Mouse (Mus musculus) hindbrain, embryonic 12.5 days (tissue): ENCODE data around the gene Pbx3. TPM values are rescaled to one million over a fixed set of nuclear protein-coding genes. Genes with fewer than 3 reads are reported as not detected.

Experiments
- ATAC-seq: fragments of 200-750 bp; cut with Nextera tagmentation; 2 replicates; pipeline ENCODE4 v1.8.0; 2017; ENCODE audit warnings: moderate TSS enrichment; ENCODE audit not compliant: low FRiP score
- H3K27ac ChIP-seq: fragments of 300-500 bp; sonication (generic); 2 replicates; pipeline ENCODE4 v1.5.1; 2016; ENCODE audit warnings: mild to moderate bottlenecking
- H3K27me3 ChIP-seq: fragments of 300-500 bp; sonication (generic); 2 replicates; pipeline ENCODE4 v1.6.1; 2016; ENCODE audit warnings: mild to moderate bottlenecking
- H3K36me3 ChIP-seq: fragments of 300-500 bp; sonication (generic); 2 replicates; pipeline ENCODE4 v1.6.1; 2016; ENCODE audit warnings: mild to moderate bottlenecking
- H3K4me1 ChIP-seq: fragments of 300-500 bp; sonication (generic); 2 replicates; pipeline ENCODE4 v1.6.1; 2016
- H3K4me2 ChIP-seq: fragments of 300-500 bp; sonication (generic); replicated peaks from 2 replicates; pipeline ENCODE4 v1.6.1; 2016; ENCODE audit warnings: mild to moderate bottlenecking
- H3K4me3 ChIP-seq: fragments of 300-500 bp; sonication (generic); 2 replicates; pipeline ENCODE4 v1.5.1; 2016; ENCODE audit warnings: mild to moderate bottlenecking
- H3K9ac ChIP-seq: fragments of 300-500 bp; sonication (generic); 2 replicates; pipeline ENCODE4 v1.6.1; 2016; ENCODE audit warnings: mild to moderate bottlenecking, moderate library complexity
- H3K9me3 ChIP-seq: fragments of 300-500 bp; sonication (generic); replicated peaks from 2 replicates; pipeline ENCODE4 v1.6.1; 2016; ENCODE audit warnings: mild to moderate bottlenecking
- WGBS: fragments of 180-500 bp; shearing (Covaris S2); methylation state at CpG from one replicate; pipeline ENCODE4 v1.1.7; 2016; 5-methylcytosine and 5-hydroxymethylcytosine counted together
- polyA plus RNA-seq: library from polyadenylated mRNA; unstranded; fragments of >200 nt; fragmentation: Nextera tagmentation; extraction: Ambion mirVana; gene quantifications from 2 replicates; pipeline ENCODE4 v1.2.1, GENCODE M21; 2016

The Pbx3 gene
- polyA plus RNA-seq: 106 and 111 TPM in 2 replicates

GRCm38 (mm10) chr2:34372305-34373301 is at the start of gene Pbx3:
Gene Pbx3, minus strand, starts transcription at chr2:34373142.
- peaks cover 19% of the 10 kb centered on the region for H3K4me1 ChIP-seq
- WGBS: under 1% methylated on average over 49 of the region's 102 CpGs
- H3K4me2 ChIP-seq: peak within 1 kb of the TSS; percentile 70
- H3K9me3 ChIP-seq: no peaks in the 10 kb centered on the region
- H3K27me3 ChIP-seq: no peaks in the 10 kb centered on the region
- peak within 1 kb of the TSS; percentile 97 for H3K4me3 ChIP-seq
- no peaks in the 10 kb centered on the region for H3K36me3 ChIP-seq
- H3K27ac ChIP-seq: peak within 1 kb of the TSS; percentile 100
- H3K9ac ChIP-seq: peak within 1 kb of the TSS; percentile 100
- ATAC-seq: peak; percentile 95

GRCm38 (mm10) chr2:34420256-34420655 is 47.3 kb upstream of the Pbx3 start:
- Histone ChIP-seq H3K9me3 (no peaks in the 10 kb centered on the region), H3K9ac (no peak overlapping the region), H3K27ac (no peak overlapping the region), H3K36me3 (peaks cover 3% of the 10 kb centered on the region; the same call in 1 of the 2 replicates), H3K4me1 (no peaks in the 10 kb centered on the region), H3K4me2 (no peak overlapping the region), H3K4me3 (no peak overlapping the region), H3K27me3 (no peaks in the 10 kb centered on the region)
- ATAC-seq: no peak
- WGBS: 70% methylated on average over 1 of the region's 1 CpGs

GRCm38 (mm10) chr2:34409741-34410340 is 36.9 kb upstream of the Pbx3 start:
- peaks cover 18% of the 10 kb centered on the region for H3K4me1 ChIP-seq
- H3K27me3 ChIP-seq: no peaks in the 10 kb centered on the region
- H3K4me3 ChIP-seq: no peak overlapping the region
- H3K9ac ChIP-seq: no peak overlapping the region
- no peak for ATAC-seq
- 87% methylated on average over 5 of the region's 5 CpGs for WGBS
- no peaks in the 10 kb centered on the region for H3K9me3 ChIP-seq
- H3K36me3 ChIP-seq: no peaks in the 10 kb centered on the region
- H3K27ac ChIP-seq: no peak overlapping the region
- H3K4me2 ChIP-seq: no peak overlapping the region

- H3K4me3 ChIP-seq: no peak overlapping the region
- H3K36me3 ChIP-seq: no peaks in the 10 kb centered on the region
- H3K9ac ChIP-seq: no peak overlapping the region
- ATAC-seq: no peak
- 94% methylated on average over 10 of the region's 10 CpGs for WGBS
- H3K27ac ChIP-seq: no peak overlapping the region
- no peaks in the 10 kb centered on the region for H3K9me3 ChIP-seq
- peaks cover 18% of the 10 kb centered on the region for H3K4me1 ChIP-seq
- no peaks in the 10 kb centered on the region for H3K27me3 ChIP-seq
- H3K4me2 ChIP-seq: no peak overlapping the region
Measured at GRCm38 (mm10) chr2:34408341-34408740, 35.4 kb upstream of the Pbx3 start.

- H3K36me3 ChIP-seq: no peaks in the 10 kb centered on the region
- peak overlapping the region; percentile 89 for H3K9ac ChIP-seq
- no peaks in the 10 kb centered on the region for H3K27me3 ChIP-seq
- no peaks in the 10 kb centered on the region for H3K9me3 ChIP-seq
- peak overlapping the region; percentile 87 for H3K4me2 ChIP-seq
- no peak overlapping the region for H3K27ac ChIP-seq
- 41% methylated on average over 7 of the region's 7 CpGs for WGBS
- peaks cover 18% of the 10 kb centered on the region for H3K4me1 ChIP-seq
- ATAC-seq: no peak
- peak overlapping the region; percentile 89 for H3K4me3 ChIP-seq
Measured at GRCm38 (mm10) chr2:34407596-34407995, 34.7 kb upstream of the Pbx3 start.

- ATAC-seq: peak; percentile 98
- peak within 1 kb of the TSS; percentile 89 for H3K9ac ChIP-seq
- peaks cover 18% of the 10 kb centered on the region for H3K4me1 ChIP-seq
- no peaks in the 10 kb centered on the region for H3K27me3 ChIP-seq
- no peaks in the 10 kb centered on the region for H3K9me3 ChIP-seq
- under 1% methylated on average over 67 of the region's 68 CpGs for WGBS
- H3K4me2 ChIP-seq: peak within 1 kb of the TSS; percentile 87
- H3K36me3 ChIP-seq: no peaks in the 10 kb centered on the region
- H3K27ac ChIP-seq: peak within 1 kb of the TSS; percentile 52
- peak within 1 kb of the TSS; percentile 89 for H3K4me3 ChIP-seq
Measured at GRCm38 (mm10) chr2:34406601-34407464, 33.9 kb upstream of the Pbx3 start, which contains the start of gene Mapkap1. Gene Mapkap1, plus strand, starts transcription at chr2:34406771.

- no peak for ATAC-seq
- Histone ChIP-seq H3K9me3 (no peaks in the 10 kb centered on the region), H3K36me3 (no peaks in the 10 kb centered on the region), H3K27ac (no peak overlapping the region), H3K4me3 (no peak overlapping the region), H3K9ac (no peak overlapping the region), H3K4me1 (no peaks in the 10 kb centered on the region), H3K4me2 (no peak overlapping the region), H3K27me3 (no peaks in the 10 kb centered on the region)
- 55% methylated on average over 4 of the region's 4 CpGs for WGBS
Measured at GRCm38 (mm10) chr2:34399535-34399934, 26.6 kb upstream of the Pbx3 start.

- H3K4me1 ChIP-seq: no peaks in the 10 kb centered on the region; the same call in 1 of the 2 replicates
- no peak for ATAC-seq
- no peak overlapping the region for H3K4me2 ChIP-seq
- H3K9me3 ChIP-seq: no peaks in the 10 kb centered on the region
- no peaks in the 10 kb centered on the region for H3K36me3 ChIP-seq
- H3K4me3 ChIP-seq: no peak overlapping the region
- no peak overlapping the region for H3K9ac ChIP-seq
- H3K27me3 ChIP-seq: no peaks in the 10 kb centered on the region
- 92% methylated on average over 2 of the region's 2 CpGs for WGBS
- H3K27ac ChIP-seq: no peak overlapping the region
Measured at GRCm38 (mm10) chr2:34378930-34379329, 6.0 kb upstream of the Pbx3 start.

- Histone ChIP-seq H3K27me3 (no peaks in the 10 kb centered on the region), H3K4me3 (no peak overlapping the region), H3K4me2 (no peak overlapping the region), H3K27ac (no peak overlapping the region), H3K9me3 (no peaks in the 10 kb centered on the region), H3K9ac (no peak overlapping the region), H3K36me3 (no peaks in the 10 kb centered on the region), H3K4me1 (peaks cover 10% of the 10 kb centered on the region)
- WGBS: 83% methylated on average over 2 of the region's 2 CpGs
- ATAC-seq: no peak
Measured at GRCm38 (mm10) chr2:34374349-34374748, 1.4 kb upstream of the Pbx3 start.

- Histone ChIP-seq H3K4me3 (no peak overlapping the region), H3K9ac (no peak overlapping the region), H3K9me3 (no peaks in the 10 kb centered on the region), H3K4me1 (peaks cover 10% of the 10 kb centered on the region), H3K36me3 (no peaks in the 10 kb centered on the region), H3K27ac (no peak overlapping the region), H3K27me3 (no peaks in the 10 kb centered on the region), H3K4me2 (peak overlapping the region; percentile 70; the same call in 1 of the 2 replicates)
- 42% methylated on average over 3 of the region's 3 CpGs for WGBS
- ATAC-seq: no peak
Measured at GRCm38 (mm10) chr2:34373886-34374285, 944 bp upstream of the Pbx3 start.

GRCm38 (mm10) chr2:34371441-34372304 is 1.3 kb downstream of the Pbx3 start:
- Histone ChIP-seq H3K27me3 (no peaks in the 10 kb centered on the region), H3K4me3 (peak overlapping the region; percentile 97), H3K4me1 (peaks cover 19% of the 10 kb centered on the region), H3K9me3 (no peaks in the 10 kb centered on the region), H3K27ac (peak overlapping the region; percentile 100), H3K4me2 (peak overlapping the region; percentile 70), H3K36me3 (no peaks in the 10 kb centered on the region), H3K9ac (peak overlapping the region; percentile 100)
- peak; percentile 29 for ATAC-seq
- WGBS: under 1% methylated on average over 75 of the region's 118 CpGs
